Mouse (Mus musculus) sigmoid colon, adult 10 weeks (tissue): ENCODE data around the gene Btg2. TPM values are rescaled to one million over a fixed set of nuclear protein-coding genes. Genes with fewer than 3 reads are reported as not detected.

Experiments
- polyA plus RNA-seq: library from polyadenylated mRNA; stranded (reverse); fragments of 350-450 nt; fragmentation: Illumina TruSeq; extraction: RNeasy Lipid Tissue Mini Kit (QIAGEN cat#74804); gene quantifications from one replicate; pipeline ENCODE4 v1.2.3, GENCODE M21; 2014; ENCODE audit warnings: low read depth, low replicate concordance

Btg2 gene
- polyA plus RNA-seq, result 71.2 TPM

GRCm38 (mm10) chr1:134078802-134079476 lies at the start of gene Btg2:
Btg2 (minus strand) TSS chr1:134079120.

GRCm38 (mm10) chr1:134110979-134111378 lies 32.1 kb upstream of the Btg2 start, which contains the start of gene Chit1:
Chit1 (plus strand) TSS chr1:134111242.

GRCm38 (mm10) chr1:134037172-134037571 lies 41.7 kb downstream of the Btg2 start, which contains the start of gene Fmod:
Fmod (plus strand) TSS chr1:134037254.

Other genes with a start within 250 kb of the Btg2 start
- 4.4 TPM for gene Optc, start 171.1 kb downstream of the Btg2 start, polyA plus RNA-seq
- 12.9 TPM for gene Prelp, start 157.7 kb downstream of the Btg2 start, polyA plus RNA-seq
- 1.1 TPM for gene Fmod, start 41.9 kb downstream of the Btg2 start, polyA plus RNA-seq
- not detected for gene Chit1, start 32.1 kb upstream of the Btg2 start, polyA plus RNA-seq
- gene Chil1, start 103.1 kb upstream of the Btg2 start, polyA plus RNA-seq, result not detected
- not detected for gene Mybph, start 114.3 kb upstream of the Btg2 start, polyA plus RNA-seq
- gene Adora1, start 156.3 kb upstream of the Btg2 start, polyA plus RNA-seq, result 0.88 TPM
- not detected for gene Myog, start 210.9 kb upstream of the Btg2 start, polyA plus RNA-seq